Mouse (Mus musculus) ES-E14 (cell line): ENCODE data around the gene Thtpa. TPM values are rescaled to one million over a fixed set of nuclear protein-coding genes. Genes with fewer than 3 reads are reported as not detected.

Experiments used
- DNase-seq: peaks from one replicate; pipeline ENCODE4 v3.0.0-alpha.2; 2013; ENCODE audit warnings: low read depth, low spot score
- H3K27ac ChIP-seq: 2 replicates; pipeline ENCODE4 v1.5.1; 2012; ENCODE audit warnings: low read depth, mild to moderate bottlenecking, low read length, moderate library complexity, mixed read lengths; ENCODE audit not compliant: poor library complexity, insufficient read depth, severe bottlenecking
- H3K36me3 ChIP-seq: 2 replicates; pipeline ENCODE4 v1.6.1; 2012; ENCODE audit warnings: mild to moderate bottlenecking, low read length, moderate library complexity, mixed read lengths; ENCODE audit not compliant: control insufficient read depth, poor library complexity, insufficient read depth, severe bottlenecking
- H3K4me1 ChIP-seq, 2 experiments: fragments of 150-350 bp in 1 of 2; sonication (generic) in 1 of 2; 2 replicates each; pipeline ENCODE4 v1.6.1; 2012; ENCODE audit warnings: low read length in 2 of 2, mild to moderate bottlenecking in 1 of 2, mixed read lengths in 1 of 2; ENCODE audit not compliant: control insufficient read depth in 2 of 2, insufficient read depth in 2 of 2, poor library complexity in 1 of 2
- H3K4me3 ChIP-seq, 2 experiments: fragments of 150-350 bp in 1 of 2; sonication (generic) in 1 of 2; 2 replicates each; pipeline ENCODE4 v1.5.1; 2012; ENCODE audit warnings: low read length in 2 of 2, low read depth in 1 of 2, mild to moderate bottlenecking in 1 of 2, mixed read lengths in 1 of 2; ENCODE audit not compliant: insufficient read depth in 1 of 2, poor library complexity in 1 of 2, severe bottlenecking in 1 of 2
- H3K9ac ChIP-seq: 2 replicates; pipeline ENCODE4 v1.6.1; 2012; ENCODE audit warnings: low read depth, mild to moderate bottlenecking, low read length, mixed read lengths; ENCODE audit not compliant: poor library complexity, insufficient read depth, severe bottlenecking
- H3K9me3 ChIP-seq: fragments of 150-350 bp; sonication (generic); 2 replicates; pipeline ENCODE4 v1.6.1; 2012; ENCODE audit warnings: low read depth, mild to moderate bottlenecking, low read length; ENCODE audit not compliant: control insufficient read depth, insufficient read depth
- CHD2 ChIP-seq: IDR thresholded peaks from 2 replicates; pipeline ENCODE4 v1.6.1; 2014; ENCODE audit warnings: mild to moderate bottlenecking, low read depth, low read length, inconsistent platforms
- HCFC1 ChIP-seq: IDR thresholded peaks from 2 replicates; pipeline ENCODE4 v1.6.1; 2012; ENCODE audit warnings: low read length, inconsistent platforms, borderline replicate concordance; ENCODE audit not compliant: insufficient read depth
- MAFK ChIP-seq: IDR thresholded peaks from 2 replicates; pipeline ENCODE4 v1.6.1; 2014; ENCODE audit warnings: mild to moderate bottlenecking, low read depth, low read length, inconsistent platforms; ENCODE audit not compliant: insufficient read depth
- ZC3H11A ChIP-seq: IDR thresholded peaks from 2 replicates; pipeline ENCODE4 v1.6.1; 2012; ENCODE audit warnings: low read depth, mild to moderate bottlenecking, inconsistent platforms, low read length, borderline replicate concordance
- ZNF384 ChIP-seq: IDR thresholded peaks from 2 replicates; pipeline ENCODE4 v1.6.1; 2012; ENCODE audit warnings: low read depth, low read length, inconsistent platforms
- in situ Hi-C, 2 experiments: fragments of 600-800 bp; cut with MboI; formaldehyde crosslinking; loops; one replicate each; pipeline ENCODE4 v1.15.1; 2025; ENCODE audit warnings: low sequenced_read_pairs in 2 of 2, inconsistent platforms in 1 of 2; ENCODE audit not compliant: unreplicated experiment in 2 of 2
- total RNA-seq: library from RNA; depleted of rRNA; stranded (reverse); fragments of 300-350 nt; gene quantifications from 2 replicates; pipeline ENCODE4 v1.2.3, GENCODE M21; 2012

Gene Thtpa
- total RNA-seq, 1 experiment, result 7.9 TPM

DNA sequence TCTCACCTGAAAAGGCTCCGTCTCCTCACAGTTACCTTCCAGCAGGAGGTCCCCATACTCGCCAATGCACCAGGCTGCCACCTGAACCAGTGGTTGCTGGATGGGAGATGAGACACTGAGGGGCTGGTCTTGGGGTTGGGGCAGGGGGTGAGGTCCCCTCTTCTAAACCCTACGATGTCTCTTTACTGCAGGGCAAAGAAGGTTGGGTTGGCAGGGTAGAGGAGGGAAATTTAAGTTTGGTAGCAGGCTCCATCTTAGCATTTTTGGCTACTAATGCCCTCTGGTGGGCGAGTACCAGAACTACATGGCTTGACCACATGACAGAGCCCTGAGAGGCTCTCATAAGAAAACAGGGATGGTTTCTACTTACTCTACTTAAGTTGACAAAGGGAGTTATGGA lies 7.0 kb downstream of the Thtpa start:
- Histone ChIP-seq H3K9ac (peak overlapping the region; percentile 41; the same call in 1 of the 2 replicates), H3K4me1 (peaks cover 2 to 30% of the 10 kb centered on the region in 2 experiments; a peak in 1 of 4 replicates), H3K9me3 (no peaks in the 10 kb centered on the region), H3K27ac (no peak overlapping the region), H3K36me3 (peaks cover 11% of the 10 kb centered on the region; the same call in 1 of the 2 replicates), H3K4me3 (peak overlapping the region in 1 of 2 experiments; percentile 16; a peak in 2 of 4 replicates)
- DNase-seq, result no peak
- TF ChIP-seq CHD2, result no peak
- TF ChIP-seq HCFC1, result no peak
- no peak for TF ChIP-seq MAFK
- TF ChIP-seq ZNF384, result no peak
- TF ChIP-seq ZC3H11A, result no peak; the same call in 1 of the 2 replicates
- in situ Hi-C loops, result loop anchor here in 1 of 2 experiments (5.0 kb wide), 1 partner anchor 74 kb away; no protein-coding TSS in a partner anchor

- DNase-seq, result no peak
- no peak overlapping the region for H3K4me3 ChIP-seq
- H3K9ac ChIP-seq, result no peak overlapping the region
- H3K36me3 ChIP-seq, result peaks cover 11% of the 10 kb centered on the region; the same call in 1 of the 2 replicates
- in situ Hi-C loops, result loop anchor here in 1 of 2 experiments (5.0 kb wide), 1 partner anchor 75 kb away; no protein-coding TSS in a partner anchor
- H3K9me3 ChIP-seq, result no peaks in the 10 kb centered on the region
- peaks cover 2 to 25% of the 10 kb centered on the region in 2 experiments; a peak in 1 of 4 replicates for H3K4me1 ChIP-seq
- H3K27ac ChIP-seq, result no peak overlapping the region
- TF ChIP-seq ZC3H11A (no peak), ZNF384 (no peak), CHD2 (no peak)
Measured at GRCm38 (mm10) chr14:55102253-55102785, 7.7 kb downstream of the Thtpa start.

DNA sequence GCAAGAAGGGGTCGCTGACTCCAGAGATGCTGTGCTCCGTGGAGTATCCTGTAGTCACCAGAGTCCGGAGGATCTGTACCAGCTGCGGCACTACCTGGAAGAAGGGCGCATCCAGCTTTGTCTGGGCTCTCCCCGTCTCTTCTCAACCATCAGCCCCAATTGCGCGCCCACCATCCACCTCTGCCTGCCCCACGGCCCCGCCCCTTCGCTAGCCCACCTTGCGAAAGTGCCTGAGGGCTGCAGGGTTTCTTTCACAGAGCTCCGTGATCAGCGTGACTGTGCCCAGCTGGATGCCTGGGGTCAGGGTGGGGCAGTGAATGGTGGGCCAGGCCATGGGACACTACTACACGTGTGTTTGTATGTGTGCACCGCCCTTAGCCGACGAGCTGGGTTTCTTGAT lies 9.8 kb downstream of the Thtpa start:
- in situ Hi-C loops, result loop anchor here in 1 of 2 experiments (5.0 kb wide), 1 partner anchor 77 kb away; no protein-coding TSS in a partner anchor
- Histone ChIP-seq H3K9me3 (no peaks in the 10 kb centered on the region), H3K9ac (no peak overlapping the region), H3K36me3 (peaks cover 6% of the 10 kb centered on the region; the same call in 1 of the 2 replicates), H3K27ac (no peak overlapping the region), H3K4me1 (peaks cover 0 to 26% of the 10 kb centered on the region in 2 experiments; a peak in 1 of 4 replicates), H3K4me3 (no peak overlapping the region)
- TF ChIP-seq HCFC1 (no peak), ZNF384 (no peak), ZC3H11A (no peak), MAFK (no peak), CHD2 (no peak)
- DNase-seq, result no peak

- Histone ChIP-seq H3K4me1 (peaks cover 0 to 27% of the 10 kb centered on the region in 2 experiments; a peak in 1 of 4 replicates), H3K9me3 (no peaks in the 10 kb centered on the region), H3K36me3 (peaks cover 6% of the 10 kb centered on the region; the same call in 1 of the 2 replicates), H3K9ac (peak overlapping the region; percentile 4; the same call in 1 of the 2 replicates), H3K27ac (no peak overlapping the region), H3K4me3 (peak overlapping the region in 1 of 2 experiments; percentile 68; a peak in 2 of 4 replicates)
- DNase-seq, result no peak
- in situ Hi-C loops, result no loop called here
- TF ChIP-seq HCFC1, result no peak
- TF ChIP-seq ZC3H11A, result no peak
- no peak for TF ChIP-seq MAFK
- no peak for TF ChIP-seq ZNF384
- TF ChIP-seq CHD2, result no peak
Measured at GRCm38 (mm10) chr14:55105386-55105785, 10.8 kb downstream of the Thtpa start.
